Mouse (Mus musculus) adrenal gland, postnatal 4 days (tissue): ENCODE data around the gene Zfp422. TPM values are rescaled to one million over a fixed set of nuclear protein-coding genes. Genes with fewer than 3 reads are reported as not detected.
"Not testable (repeated sequence)": the region's sequence is repeated elsewhere in the genome, so short reads cannot be mapped to it uniquely, and the experiment has no call there.

Experiments used
- DNase-seq, 2 experiments: peaks; one replicate each; pipeline ENCODE4 v3.0.0; 2021 to 2022; ENCODE audit warnings: low spot score in 2 of 2, mixed read lengths in 2 of 2
- total RNA-seq, 2 experiments: library from RNA; stranded (reverse); gene quantifications; 2 replicates each; pipeline ENCODE4 v1.2.3; 2021

Gene Zfp422
- total RNA-seq, 2 experiments from 2014 or later: 32.3 to 37.3 TPM

DNA sequence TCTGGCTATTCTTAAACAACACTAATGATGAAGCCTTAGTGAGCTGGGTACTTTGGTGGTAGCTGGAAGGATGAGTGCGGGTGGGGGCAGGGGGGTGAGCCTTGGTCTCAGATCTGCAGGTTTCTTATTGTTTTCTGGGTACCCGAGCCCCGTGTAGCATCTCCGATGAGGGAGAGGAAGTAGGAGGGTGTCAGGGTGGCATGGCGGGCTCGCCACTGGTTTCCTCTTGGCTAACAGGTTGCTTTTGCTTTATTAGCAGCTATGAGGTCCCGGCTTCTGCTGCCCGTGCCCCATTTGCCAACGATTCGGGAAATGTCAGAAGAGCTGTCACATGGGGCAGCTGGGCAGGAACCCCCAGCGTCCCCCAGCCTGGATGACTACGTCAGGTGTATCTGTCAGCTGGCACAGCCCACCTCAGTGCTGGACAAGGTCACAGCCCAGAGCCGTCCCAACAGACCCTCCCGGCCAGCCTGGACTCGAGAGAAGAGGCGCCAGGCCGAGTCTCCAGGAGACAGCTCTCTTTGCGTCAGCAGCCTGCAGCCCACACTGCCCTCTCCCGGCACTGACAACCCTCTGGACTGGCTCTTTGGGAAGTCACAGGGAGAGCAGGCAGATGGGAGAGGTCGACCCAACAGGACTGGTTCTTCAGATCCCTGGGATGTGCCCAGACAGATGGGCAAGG lies 22.8 kb upstream of the Zfp422 start:
- no peak for DNase-seq

DNA sequence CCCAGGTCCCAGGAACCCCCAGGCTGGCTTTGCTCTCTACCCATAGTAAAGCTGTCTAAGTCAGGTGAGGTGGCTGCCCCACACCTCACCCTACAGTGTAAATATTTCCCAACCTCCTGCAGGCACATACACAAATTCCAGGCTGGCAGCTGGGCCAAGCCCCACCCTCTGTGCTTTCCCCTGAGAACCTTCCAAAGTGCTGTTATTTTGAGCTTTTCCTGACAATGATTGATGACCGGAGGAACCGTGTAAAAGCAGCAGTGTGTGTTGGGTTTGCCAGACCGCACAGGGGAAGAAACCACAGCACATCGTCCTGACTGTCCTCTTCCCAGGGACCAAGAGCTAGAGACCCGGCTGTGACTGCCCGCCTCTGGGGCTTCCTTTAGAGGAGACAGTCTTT lies 21.6 kb upstream of the Zfp422 start, which contains the start of gene Depp1:
TSS of gene Depp1 (plus strand) at position 204 of the 400 bp plus-strand sequence.
- DNase-seq: no peak

DNA sequence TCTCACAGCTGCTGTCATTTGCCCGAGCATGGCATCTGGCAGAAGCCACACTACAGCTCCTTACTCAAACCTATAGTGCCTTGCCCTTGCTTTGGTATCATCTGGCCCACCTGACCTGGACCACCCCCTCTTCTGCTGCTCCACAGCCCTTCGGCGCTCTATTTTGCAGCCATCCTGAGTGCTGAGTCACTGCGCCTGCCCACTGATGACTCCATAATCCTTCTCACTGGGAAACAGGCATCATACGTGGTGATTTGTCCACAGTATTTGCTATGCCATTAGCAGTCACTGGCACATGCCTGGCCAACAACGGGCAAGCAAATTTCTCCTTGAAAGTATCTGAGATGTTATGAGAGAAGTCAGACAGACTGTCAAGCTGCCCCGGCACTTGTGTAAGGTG lies 21.0 kb upstream of the Zfp422 start:
- no peak for DNase-seq

DNA sequence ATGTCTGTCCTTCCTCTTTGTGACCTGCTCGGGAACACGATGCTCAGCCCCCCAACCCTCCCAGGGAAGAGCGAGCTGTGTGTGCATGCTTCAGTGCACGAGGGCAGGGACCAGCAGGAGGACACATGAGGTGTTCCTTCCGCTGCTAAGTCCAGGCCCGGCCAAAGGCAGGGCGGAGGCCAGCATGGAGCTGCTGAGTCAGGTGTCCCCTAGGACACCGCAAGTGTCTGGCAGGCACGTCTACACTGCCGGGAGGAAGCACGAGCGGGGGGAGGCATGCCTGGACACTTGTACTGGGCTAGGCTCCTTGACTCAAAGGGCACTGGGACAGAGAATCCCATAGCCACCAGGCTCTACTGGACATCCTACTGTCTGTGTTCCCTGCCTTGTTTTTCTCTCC lies 19.0 kb upstream of the Zfp422 start:
- DNase-seq: no peak

DNA sequence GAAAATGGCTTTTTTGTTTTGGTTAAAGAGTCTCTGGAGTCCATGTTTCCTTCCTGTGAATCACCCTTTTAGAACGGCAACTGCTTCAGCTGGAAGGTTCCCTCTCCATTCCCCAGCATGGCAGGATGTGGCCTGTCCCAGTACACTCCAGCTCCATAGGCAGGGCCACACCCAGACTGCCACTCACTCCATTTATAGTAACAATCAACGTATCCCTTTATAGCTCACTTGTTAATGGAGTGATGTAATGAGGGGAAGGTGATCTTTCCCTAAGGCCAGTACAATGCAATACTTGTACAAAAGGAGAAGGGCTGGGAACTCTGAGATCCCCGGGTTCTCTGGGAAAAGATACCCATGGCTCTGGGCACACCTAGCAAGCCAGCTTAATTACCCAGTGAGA lies 15.5 kb upstream of the Zfp422 start:
- DNase-seq: no peak

DNA sequence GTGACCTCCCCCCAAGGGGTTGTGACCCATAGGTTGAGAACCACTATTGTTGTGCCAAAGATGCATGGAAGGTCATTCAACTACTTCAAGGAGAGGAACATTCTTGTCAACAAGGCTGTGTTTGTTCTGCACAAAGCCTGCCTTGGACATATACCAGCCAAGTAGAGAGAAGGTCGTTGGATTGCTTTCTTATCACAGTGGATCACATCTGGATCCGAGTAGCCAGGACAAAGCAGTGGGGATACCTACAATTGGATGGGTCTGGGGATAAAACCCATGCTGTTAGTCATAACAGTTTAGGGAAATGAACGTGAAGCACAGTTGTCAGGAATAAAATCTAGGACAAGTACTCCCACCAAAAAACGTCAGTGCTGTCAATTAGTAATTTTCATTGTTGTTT lies 15.1 kb upstream of the Zfp422 start:
- no peak for DNase-seq

DNA sequence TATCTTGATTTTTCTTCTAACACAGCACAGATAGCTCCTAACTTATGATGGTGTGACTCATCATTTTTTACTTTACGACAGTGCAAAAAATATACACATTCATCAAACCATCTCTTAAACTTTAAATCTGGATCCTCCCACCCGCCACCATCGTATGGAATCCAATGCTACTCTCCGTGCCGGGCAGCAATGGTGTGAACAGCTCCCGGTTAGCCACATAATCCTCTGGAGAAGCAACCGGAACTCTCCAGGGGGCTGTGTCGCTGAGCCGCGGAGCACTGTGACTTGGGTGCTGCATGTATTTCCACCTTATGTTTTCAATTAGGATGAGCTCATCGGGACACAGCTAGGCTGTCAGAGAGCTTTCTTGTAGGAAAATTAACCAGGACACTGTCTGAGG lies 14.1 kb upstream of the Zfp422 start:
- DNase-seq: no peak

DNA sequence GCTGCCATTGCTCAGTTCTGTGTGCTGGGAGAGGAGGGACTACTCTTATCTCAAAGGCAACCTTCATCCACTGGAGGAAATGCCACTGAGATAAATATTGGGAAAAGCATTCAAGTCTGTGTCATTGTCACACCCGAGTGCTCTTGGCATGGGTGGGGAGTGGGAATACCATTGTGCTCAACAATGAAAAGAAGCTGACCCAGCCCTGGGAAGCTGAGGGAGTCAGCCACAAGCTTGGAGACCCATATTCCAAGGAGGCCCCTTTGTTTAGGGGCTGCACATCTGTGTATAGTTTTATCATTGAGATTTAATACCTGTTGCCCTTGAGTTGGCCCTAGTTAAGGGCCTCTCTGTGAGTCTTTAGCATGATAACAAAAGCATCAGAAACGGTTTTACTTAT lies 10.9 kb upstream of the Zfp422 start:
- DNase-seq: no peak

DNA sequence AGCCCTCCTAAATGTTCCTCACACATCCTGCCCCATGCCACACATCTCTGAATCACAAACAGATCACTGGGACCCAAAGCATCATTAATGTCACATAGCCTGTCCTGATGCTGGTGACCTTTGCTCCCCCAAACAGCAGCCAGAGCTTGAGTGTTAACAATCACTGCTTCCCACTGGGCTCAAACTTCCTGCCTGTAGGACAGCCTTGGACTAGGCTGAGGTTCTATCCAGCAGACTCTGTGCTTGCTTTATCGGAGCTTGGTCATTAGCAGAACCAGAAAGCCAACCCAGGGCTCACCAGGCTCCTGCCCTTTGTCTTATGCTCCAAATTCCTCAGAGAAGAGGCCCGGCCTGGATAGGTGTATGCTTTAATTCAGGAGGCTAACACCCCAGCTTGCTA lies 10.1 kb upstream of the Zfp422 start:
- no peak for DNase-seq

DNA sequence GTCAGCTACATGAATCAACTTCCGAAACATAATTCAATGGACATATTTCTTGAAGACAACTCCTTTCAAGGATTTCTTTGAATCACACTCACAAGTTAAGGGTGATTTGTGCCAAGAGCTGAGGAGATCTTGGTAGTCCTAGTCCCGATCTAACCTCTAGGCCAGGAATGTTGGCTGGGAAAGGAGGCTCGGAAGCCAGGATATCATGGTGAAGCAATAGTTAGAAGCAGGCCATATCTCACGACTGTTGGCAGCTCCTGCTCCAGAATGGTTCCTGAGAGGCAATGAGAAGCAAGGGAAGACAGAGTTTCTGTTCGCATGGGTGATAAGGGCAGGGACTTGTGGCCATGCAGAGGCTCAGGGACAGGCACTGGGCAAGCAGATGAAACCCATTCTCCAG lies 8.7 kb upstream of the Zfp422 start:
- DNase-seq: no peak

DNA sequence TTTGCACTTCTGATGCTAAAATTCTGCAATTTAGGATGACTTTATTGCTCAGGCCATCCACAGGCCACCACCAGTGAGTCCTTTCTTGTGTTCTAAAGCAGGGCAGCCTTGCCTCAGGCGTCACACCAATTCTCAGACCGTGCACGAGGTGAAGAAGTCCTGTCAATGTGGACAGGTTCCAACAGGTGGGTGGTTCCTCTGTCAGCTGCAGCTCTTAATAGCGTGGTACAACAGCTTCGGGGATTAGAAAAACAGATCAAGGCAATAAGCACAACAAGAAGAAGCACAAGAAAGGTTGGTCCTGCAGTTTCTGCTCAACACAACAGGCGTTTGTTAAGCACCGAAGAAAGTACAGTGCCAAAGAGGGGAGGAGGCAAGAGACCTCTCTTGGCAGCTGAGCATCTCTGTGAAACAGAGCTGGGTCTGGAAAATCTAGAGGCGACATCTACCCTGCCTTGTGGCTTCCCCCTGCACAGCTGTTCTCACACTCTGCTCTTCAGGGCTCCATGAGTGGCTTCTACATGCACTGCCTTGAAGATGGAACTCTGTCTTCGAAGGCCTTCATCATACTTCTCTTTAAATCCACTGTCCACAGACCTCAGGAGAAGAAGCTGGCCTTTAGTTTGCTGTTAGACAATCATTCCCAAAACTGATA lies 7.9 kb upstream of the Zfp422 start:
- DNase-seq: no peak

DNA sequence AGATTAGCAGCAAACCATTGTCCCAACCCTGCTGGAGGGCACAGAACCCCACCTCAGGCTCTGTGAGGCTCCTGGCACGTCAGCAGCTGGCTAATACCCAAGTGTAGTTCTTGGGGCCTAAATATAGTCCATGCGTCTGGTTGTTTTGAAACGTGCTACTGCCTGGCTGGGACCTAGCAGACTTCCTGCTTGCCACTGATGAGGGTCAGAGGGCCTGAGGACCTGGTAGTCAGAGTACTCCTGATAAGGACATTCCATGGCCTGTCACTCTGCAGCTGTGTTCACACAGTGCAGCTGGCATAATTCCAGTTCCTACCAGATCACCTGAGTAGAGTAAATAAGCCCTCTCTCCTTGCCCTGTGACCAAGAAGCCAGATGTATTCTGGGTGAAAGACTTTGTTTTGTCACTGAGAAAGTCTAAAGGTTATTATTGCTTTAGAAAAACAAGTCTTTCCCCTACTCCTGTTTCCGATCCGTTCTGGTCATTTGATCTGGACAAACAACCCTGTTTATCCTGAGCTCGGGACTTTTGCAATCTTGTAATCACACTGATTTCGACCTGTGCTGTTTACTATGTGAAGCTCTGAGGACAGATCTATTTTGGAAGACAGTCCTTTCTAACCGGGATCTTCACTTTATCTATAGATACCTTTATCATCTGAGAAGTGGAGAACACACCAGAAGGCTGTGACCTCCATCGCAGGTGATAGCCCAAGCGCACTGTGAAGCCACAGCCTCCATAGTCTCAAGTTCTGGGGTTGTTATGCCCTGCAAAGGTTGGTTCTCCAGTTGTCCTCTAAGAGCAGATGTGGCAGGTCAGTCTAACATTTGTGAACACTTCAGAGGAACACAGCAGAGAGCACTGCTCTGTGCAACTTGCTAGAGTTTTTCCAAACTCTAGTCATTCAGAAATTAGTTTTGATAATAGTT lies 6.7 kb upstream of the Zfp422 start:
- no peak for DNase-seq

DNA sequence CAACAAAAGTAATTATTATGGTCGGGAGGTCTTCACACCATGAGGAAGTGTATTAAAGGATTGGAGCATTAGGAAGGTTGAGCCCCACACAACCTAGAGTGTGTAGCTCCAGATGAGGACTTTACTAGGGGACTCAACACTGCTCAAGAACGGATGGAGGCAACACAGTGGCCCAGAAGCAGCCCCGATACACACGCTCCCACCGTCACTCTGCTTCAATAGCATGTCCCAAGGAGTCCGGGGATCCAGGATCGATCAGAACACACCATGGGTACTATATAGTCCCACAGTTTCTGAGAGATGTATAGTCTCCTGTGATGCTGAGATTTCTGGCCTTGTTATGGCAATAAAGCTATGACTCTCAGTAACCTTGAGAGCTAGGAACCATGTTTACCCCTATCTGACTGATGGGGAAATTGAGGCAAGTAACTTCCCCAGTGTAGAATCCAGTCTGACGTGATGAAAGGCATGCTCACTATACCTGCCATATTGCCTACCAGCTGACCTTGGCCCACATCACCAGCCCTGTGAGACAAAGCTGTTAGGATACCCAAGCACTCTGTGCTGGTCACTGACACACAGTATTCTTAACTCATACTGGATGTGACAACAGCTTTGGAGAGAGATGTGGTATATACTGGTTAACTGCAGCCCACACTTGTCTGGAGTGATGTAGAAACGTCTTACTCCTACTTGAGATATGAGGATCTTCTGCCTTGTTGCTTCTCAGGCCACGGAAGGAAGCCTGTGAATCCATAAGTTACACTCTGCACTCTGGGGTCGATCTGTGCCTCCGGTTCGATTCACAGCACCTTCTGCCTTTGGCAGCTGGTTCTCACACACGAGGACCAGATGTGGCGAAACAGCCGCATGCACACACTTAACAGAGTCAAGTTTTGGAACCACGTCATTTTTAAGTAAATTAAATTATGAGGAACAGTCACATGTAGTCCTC lies 5.2 kb upstream of the Zfp422 start:
- no peak for DNase-seq

DNA sequence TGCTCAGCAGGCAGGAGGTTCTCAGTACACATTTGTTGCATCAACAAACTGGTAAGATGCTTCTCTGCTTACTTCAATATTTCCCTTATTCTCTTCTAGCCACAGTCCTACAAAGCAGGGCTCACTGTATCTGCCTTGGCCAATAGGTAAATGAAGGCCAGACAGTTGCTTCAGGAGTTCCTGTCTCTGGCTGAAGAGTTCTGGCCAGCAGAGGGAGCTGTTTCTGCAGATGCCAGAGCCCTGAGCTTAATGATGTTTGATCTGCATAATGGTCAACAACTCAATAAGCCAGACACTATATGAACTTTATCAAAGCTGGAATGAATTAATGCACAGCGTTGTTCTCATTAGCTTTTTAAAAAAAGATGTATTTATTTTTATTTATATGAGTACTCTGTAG lies 3.3 kb upstream of the Zfp422 start:
- peak; percentile 31 to 57 for DNase-seq

DNA sequence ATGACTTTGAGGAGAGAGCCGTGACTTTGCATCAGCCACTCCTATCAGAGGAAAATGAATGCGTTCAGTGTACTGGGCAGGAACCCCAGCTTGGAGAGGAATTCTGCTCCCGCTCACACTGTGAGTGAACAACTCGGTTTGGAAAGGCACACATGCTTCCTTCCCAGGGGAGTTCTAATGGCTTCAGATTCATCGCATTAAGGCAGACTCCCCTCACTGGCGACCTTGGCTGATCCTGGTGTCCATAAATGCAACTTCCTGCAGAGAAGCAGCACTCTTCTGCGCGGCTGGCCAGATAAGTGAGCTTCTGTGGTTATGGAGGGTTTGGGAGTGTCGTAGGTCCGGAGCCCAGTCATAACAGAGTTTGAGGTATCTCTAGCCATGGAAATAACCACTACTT lies 967 bp upstream of the Zfp422 start:
- no peak for DNase-seq

DNA sequence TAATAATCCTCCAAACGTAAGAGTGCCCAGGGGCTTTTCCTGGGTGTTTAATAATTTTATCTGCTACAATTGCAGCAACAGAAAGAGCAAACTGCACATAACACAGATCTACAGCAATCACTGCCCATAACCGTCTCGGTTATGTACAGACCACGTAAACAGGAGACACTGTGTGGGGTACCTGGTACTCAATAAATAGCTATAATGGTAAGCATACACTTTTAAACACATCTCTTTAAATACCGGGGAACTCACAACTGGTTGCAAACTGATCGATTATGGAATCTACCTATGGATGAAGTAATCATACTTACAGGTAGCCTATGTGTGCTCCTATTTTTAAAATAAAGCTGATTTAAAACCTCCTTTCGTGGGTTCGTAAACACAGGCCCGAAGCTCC lies 704 bp downstream of the Zfp422 start:
- DNase-seq: no peak

DNA sequence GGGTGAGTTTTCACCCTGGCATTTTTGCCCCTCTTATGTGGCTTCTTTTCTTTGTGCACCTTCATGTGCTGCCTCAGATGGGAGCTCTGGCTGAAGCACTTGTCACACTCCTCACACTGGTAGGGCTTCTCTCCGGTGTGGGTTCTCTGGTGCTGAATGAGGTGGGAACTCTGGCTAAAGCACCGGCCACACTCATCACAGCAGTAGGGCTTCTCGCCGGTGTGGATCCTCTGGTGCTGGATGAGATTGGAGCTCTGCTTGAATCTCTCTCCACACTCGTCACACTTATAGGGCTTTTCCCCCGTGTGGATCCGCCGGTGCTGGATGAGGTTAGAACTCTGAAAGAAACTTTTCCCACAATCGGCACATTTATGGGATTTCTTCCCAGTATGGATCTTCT lies 2.4 kb downstream of the Zfp422 start:
- DNase-seq: not testable (repeated sequence)

DNA sequence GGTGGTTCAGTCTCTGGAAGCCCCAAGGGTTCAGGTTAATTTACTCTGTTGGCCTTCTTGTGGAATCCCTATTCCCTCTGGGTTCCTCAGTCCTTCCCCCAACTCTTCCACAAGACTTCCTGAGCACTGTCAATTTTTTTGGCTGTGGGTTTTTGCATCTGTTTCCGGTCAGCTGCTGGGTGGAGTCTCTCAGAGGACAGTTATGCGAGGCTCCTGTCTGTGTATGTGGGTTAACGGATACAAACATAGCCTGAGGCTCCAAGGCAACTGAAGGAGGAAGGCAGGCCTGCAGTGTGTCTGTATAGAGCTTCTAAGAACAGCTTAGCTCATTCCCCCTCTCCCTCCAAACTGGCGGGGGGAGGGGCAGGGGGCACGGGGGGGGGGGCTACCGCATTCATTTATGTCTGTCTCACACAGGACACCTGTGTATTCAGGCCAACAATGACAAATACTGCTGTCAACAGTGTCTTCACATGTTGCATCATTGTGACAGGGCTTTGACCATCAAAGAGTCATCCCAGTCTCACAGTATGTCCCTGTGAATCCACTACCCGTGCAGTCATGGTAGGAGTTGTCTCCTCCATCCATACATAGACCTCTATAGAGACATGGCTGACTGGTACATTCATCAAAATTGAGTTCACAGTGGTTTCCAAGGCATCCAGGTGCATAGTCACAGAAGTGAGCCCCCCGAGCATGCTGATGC lies 7.3 kb downstream of the Zfp422 start:
- no peak for DNase-seq

DNA sequence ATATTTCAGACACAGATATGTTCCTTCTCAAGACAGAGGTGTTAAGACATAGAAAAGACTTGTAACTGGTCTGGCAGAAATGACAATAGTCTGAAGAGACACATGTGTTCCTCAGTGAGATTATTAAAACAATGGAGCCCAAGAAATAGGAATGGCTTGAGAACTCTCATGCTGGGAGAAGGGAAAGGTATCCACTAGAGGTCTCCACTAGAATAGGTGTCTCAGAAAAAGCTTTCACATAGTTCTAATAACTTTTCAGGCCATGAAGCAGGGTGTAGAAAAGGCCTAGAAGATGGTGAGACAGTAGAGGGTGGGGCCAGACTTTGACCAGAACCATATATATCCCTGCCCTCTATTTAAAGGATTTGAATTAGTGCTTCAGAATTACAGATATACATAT lies 10.7 kb downstream of the Zfp422 start:
- DNase-seq: no peak

DNA sequence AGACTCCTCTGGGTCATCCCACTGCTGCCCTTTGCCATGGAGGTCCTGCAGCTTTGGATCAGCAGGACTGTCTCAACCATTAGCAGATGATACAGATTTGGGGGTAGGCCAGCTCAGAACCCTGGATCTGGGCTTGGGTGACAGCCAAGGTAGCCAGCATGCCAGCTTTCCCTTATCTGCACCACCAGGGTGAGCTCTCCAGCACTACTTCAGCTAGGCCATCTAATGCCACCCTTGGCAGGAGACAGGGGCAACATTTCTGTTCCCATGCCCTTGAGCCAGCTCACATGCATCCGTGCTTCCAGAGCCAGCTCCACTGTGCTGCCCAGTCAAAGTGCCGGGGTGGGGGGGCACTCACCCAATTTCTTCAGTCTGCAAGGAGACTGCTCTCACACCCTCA lies 13.1 kb downstream of the Zfp422 start:
- no peak for DNase-seq
